28 mouse cellular contexts compared by ENCODE assay signal in genomic region chr4:95777839-95778238, GRCm38 (mm10).
A peak's percentile ranks its signal among the peaks of the same experiment; 100 is the strongest.
DNase-seq lines count a peak whose midpoint lies in the region; ATAC-seq lines count a peak whose summit lies in the region.
"Had no signal": no experiment of that assay in that cellular context is flagged by ENCODE, and none has a peak within 500 bp of the region (broad histone marks: within the 10 kb centered on the region; RNA-seq: fewer than 3 reads in every experiment).

No protein-coding gene starts in this region.

- H3K4me2 ChIP-seq in embryonic facial prominence, embryonic 15.5 days (replicated peaks) = no peak overlapping the region
- H3K4me2 ChIP-seq: embryonic facial prominence, embryonic 12.5 days; forebrain, embryonic 12.5 days; hindbrain, embryonic 15.5 days; lung, embryonic 14.5 days; midbrain, embryonic 11.5 days; neural tube, embryonic 12.5 days; stomach, embryonic 15.5 days had no signal

- H3K27ac ChIP-seq in embryonic facial prominence, embryonic 15.5 days (replicated peaks) = peak overlapping the region; percentile 48
- H3K27ac ChIP-seq: embryonic facial prominence, embryonic 12.5 days; forebrain, embryonic 12.5 days; hindbrain, embryonic 10.5 days; hindbrain, embryonic 15.5 days; liver, embryonic 14.5 days; neural tube, embryonic 12.5 days; stomach, embryonic 15.5 days had no signal

- H3K36me3 ChIP-seq in embryonic facial prominence, embryonic 15.5 days = no peaks in the 10 kb centered on the region
- H3K36me3 ChIP-seq: embryonic facial prominence, embryonic 12.5 days; forebrain, embryonic 12.5 days; hindbrain, embryonic 10.5 days; hindbrain, embryonic 15.5 days; neural tube, embryonic 12.5 days; stomach, embryonic 15.5 days had no signal

- H3K9ac ChIP-seq in embryonic facial prominence, embryonic 15.5 days = no peak overlapping the region
- H3K9ac ChIP-seq: embryonic facial prominence, embryonic 12.5 days; forebrain, embryonic 12.5 days; hindbrain, embryonic 15.5 days; liver, embryonic 14.5 days; lung, embryonic 14.5 days; neural tube, embryonic 12.5 days; stomach, embryonic 15.5 days had no signal

- no peaks in the 10 kb centered on the region for H3K27me3 ChIP-seq in embryonic facial prominence, embryonic 15.5 days
- H3K27me3 ChIP-seq: embryonic facial prominence, embryonic 12.5 days; forebrain, embryonic 12.5 days; hindbrain, embryonic 15.5 days; neural tube, embryonic 12.5 days; stomach, embryonic 15.5 days had no signal

- ATAC-seq in embryonic facial prominence, embryonic 15.5 days (ENCODE audit: insufficient number of reproducible peaks, low FRiP score, low TSS enrichment, low read depth) = 0 out of 2 replicates have a peak, but pooled peaks have one; percentile 24
- ATAC-seq in megakaryocyte progenitor cell, adult 5-6 weeks (replicated peaks; ENCODE audit: poor library complexity) = peak; percentile 20; the same call in 1 of the 2 replicates
- ATAC-seq: midbrain, embryonic 16.5 days had no signal

- WGBS in embryonic facial prominence, embryonic 15.5 days = 29% methylated on average over 2 of the region's 2 CpGs

- peak; percentile 44 for DNase-seq in thymus, postnatal 0 days (ENCODE audit: low spot score)
- DNase-seq in thymus, adult 18-20 months = no peak
- no peak for DNase-seq in right cerebral cortex, adult 2 months (ENCODE audit: low spot score in 2 of 2)
- no peak for DNase-seq in right cerebral cortex, postnatal 36 days (ENCODE audit: low spot score in 2 of 2)
- DNase-seq in heart, adult 18-20 months = no peak
- DNase-seq: adrenal gland, postnatal 36 days; cerebellum, adult 2 months; cerebellum, postnatal 14 days; gastrocnemius, postnatal 25 days; heart, postnatal 14 days; kidney, adult 18-20 months; kidney, postnatal 4 days; liver; lung, embryonic 14.5 days; lung, postnatal 14 days; thymus, postnatal 25 days had no signal

- H3K9me3 ChIP-seq in embryonic facial prominence, embryonic 15.5 days (replicated peaks) = no peaks in the 10 kb centered on the region
- H3K9me3 ChIP-seq: embryonic facial prominence, embryonic 12.5 days; forebrain, embryonic 12.5 days; hindbrain, embryonic 10.5 days; hindbrain, embryonic 15.5 days; neural tube, embryonic 12.5 days; stomach, embryonic 15.5 days had no signal

- peaks cover 17% of the 10 kb centered on the region for H3K4me1 ChIP-seq in embryonic facial prominence, embryonic 15.5 days
- H3K4me1 ChIP-seq: hindbrain, embryonic 15.5 days; neural tube, embryonic 12.5 days; stomach, embryonic 15.5 days had no signal

- no peak overlapping the region for H3K4me3 ChIP-seq in embryonic facial prominence, embryonic 15.5 days (replicated peaks)
- H3K4me3 ChIP-seq: embryonic facial prominence, embryonic 12.5 days; erythroblast, embryonic 14.5 days; forebrain, embryonic 12.5 days; hindbrain, embryonic 10.5 days; hindbrain, embryonic 15.5 days; neural tube, embryonic 12.5 days; stomach, embryonic 15.5 days had no signal
